Mouse (Mus musculus): Measurements from ENCODE around the gene Suclg2.

DNA sequence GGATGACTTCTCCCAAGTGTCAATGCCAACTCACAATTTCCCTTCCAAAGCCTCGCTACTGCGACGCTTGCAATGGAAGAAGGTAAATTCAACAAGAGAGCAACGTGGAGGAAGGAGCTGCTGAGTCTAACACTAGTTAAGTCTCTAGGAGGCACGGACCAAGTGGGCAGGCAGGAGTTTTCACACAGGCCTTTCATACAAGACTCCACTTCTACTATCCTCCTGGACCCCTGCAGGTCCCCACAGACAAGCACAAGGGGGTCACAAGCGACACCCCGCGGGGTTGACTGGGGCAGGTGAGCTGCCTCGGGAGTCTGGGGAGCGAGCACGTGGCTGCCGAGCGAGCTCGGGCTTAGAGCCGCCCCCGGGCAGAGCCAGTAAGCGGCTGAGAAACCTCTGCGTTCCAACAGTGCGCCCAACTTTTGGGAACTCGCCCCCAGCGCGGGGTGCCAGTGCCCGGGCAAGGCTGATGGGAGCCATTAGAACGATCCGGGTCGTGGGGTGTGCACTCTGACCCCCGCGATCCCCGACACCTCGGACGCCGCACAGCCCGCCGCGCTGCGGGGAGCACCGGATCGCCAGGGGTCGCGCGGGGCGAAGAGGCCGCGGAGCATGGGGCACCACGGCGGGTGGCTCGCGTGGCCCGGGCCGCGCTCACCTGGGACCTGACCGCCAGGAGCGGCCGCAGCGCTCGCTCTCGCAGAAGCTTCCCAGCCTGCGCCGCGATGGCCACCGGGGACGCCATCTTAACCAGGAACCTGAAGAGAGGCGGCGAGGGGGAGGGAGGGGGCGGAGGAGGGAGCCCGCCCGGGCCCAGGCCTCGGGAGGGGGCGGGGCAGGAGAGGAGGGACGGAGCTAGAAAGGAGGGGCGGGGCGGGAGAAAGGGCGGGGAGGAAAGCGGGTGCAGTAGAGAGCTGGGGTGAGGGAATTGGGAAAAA, at the start of gene Suclg2:
- TF ChIP-seq CTCF (IDR thresholded peaks at IDR 0.05; ENCODE audit: low read depth, low read length) = no peak
- no peak for TF ChIP-seq GATA1 (IDR thresholded peaks at IDR 0.05; ENCODE audit: borderline replicate concordance, low read length)
- no peak for TF ChIP-seq TAL1 (conservative IDR thresholded peaks at IDR 0.05; ENCODE audit: low read depth, low read length)
- no peak for TF ChIP-seq POLR2AphosphoS5 (IDR thresholded peaks at IDR 0.05; ENCODE audit: insufficient replicate concordance, low read depth, low read length)
